Mouse (Mus musculus) C2C12 (cell line): ENCODE measurements around the gene Sec31a.

ENCODE experiments used
- CEBPB ChIP-seq: IDR thresholded peaks from one replicate; pipeline ENCODE4 v1.6.1; 2011; ENCODE audit warnings: low read depth, mild to moderate bottlenecking, control low read depth, moderate library complexity
- CTCF ChIP-seq: IDR thresholded peaks from one replicate; pipeline ENCODE4 v1.5.1; 2011; ENCODE audit not compliant: control insufficient read depth, insufficient read depth, insufficient read length
- MAX ChIP-seq: IDR thresholded peaks from one replicate; pipeline ENCODE4 v1.6.1; 2011; ENCODE audit warnings: mild to moderate bottlenecking, control low read depth
- USF1 ChIP-seq: IDR thresholded peaks from one replicate; pipeline ENCODE4 v1.6.1; 2011; ENCODE audit warnings: low read depth, mild to moderate bottlenecking, control low read depth, moderate library complexity

GRCm38 (mm10) chr5:100428734-100429343, 12.8 kb upstream of the Sec31a start:
- TF ChIP-seq CTCF (no peak), USF1 (no peak), MAX (no peak), CEBPB (no peak)
